Mouse (Mus musculus): Measurements from ENCODE around the gene Scn9a.

Gene Scn9a

GRCm38 (mm10) chr2:66462458-66462857 lies 172.3 kb downstream of the Scn9a start:
- no peak for DNase-seq

- no peak for DNase-seq
These were observed 194.1 kb downstream of the Scn9a start, which contains the start of gene Scn1a for GRCm38 (mm10) chr2:66440711-66441110. Gene Scn1a, minus strand, starts transcription at chr2:66440840.

GRCm38 (mm10) chr2:66439764-66440471 lies 194.8 kb downstream of the Scn9a start:
- DNase-seq, result no peak

- no peak for DNase-seq
These were observed 198.5 kb downstream of the Scn9a start for GRCm38 (mm10) chr2:66436286-66436685.

All from thymus, postnatal 25 days (tissue).